Mouse (Mus musculus) thymus, adult 2 months (tissue): Measurements from ENCODE around the gene Gck. TPM values are rescaled to one million over a fixed set of nuclear protein-coding genes. Genes with fewer than 3 reads are reported as not detected.

Experiments
- DNase-seq: peaks from one replicate; pipeline ENCODE4 v3.0.0; 2021
- H3K27ac ChIP-seq: fragments of 200-500 bp; 2 replicates; pipeline ENCODE4 v1.5.1; 2012; ENCODE audit warnings: low read length, control low read depth; ENCODE audit not compliant: control insufficient read depth, insufficient read depth
- H3K27me3 ChIP-seq: fragments of 200-500 bp; 2 replicates; pipeline ENCODE4 v1.6.1; 2012; ENCODE audit warnings: mild to moderate bottlenecking, low read length, moderate library complexity, mixed read lengths; ENCODE audit not compliant: control insufficient read depth, insufficient read depth
- H3K36me3 ChIP-seq: fragments of 200-500 bp; 2 replicates; pipeline ENCODE4 v1.6.1; 2012; ENCODE audit warnings: mild to moderate bottlenecking, low read length, moderate library complexity; ENCODE audit not compliant: control insufficient read depth, insufficient read depth
- H3K4me1 ChIP-seq: fragments of 200-500 bp; replicated peaks from 2 replicates; pipeline ENCODE4 v1.6.1; 2012; ENCODE audit warnings: low read length; ENCODE audit not compliant: control insufficient read depth, insufficient read depth
- H3K4me3 ChIP-seq: fragments of 200-500 bp; 2 replicates; pipeline ENCODE4 v1.5.1; 2012; ENCODE audit warnings: mild to moderate bottlenecking, low read length, control low read depth, moderate library complexity; ENCODE audit not compliant: control insufficient read depth, insufficient read depth
- CTCF ChIP-seq: fragments of 200-500 bp; IDR thresholded peaks from 2 replicates; pipeline ENCODE4 v1.5.1; 2012; ENCODE audit warnings: mild to moderate bottlenecking, control low read depth, low read length, moderate library complexity, borderline replicate concordance; ENCODE audit not compliant: control insufficient read depth, poor library complexity, insufficient read depth; ENCODE audit errors: extremely low read depth
- POLR2A ChIP-seq: fragments of 200-500 bp; IDR thresholded peaks from 2 replicates; pipeline ENCODE4 v1.6.1; 2012; ENCODE audit warnings: mild to moderate bottlenecking, low read length, control low read depth, moderate library complexity; ENCODE audit not compliant: control insufficient read depth, poor library complexity, insufficient read depth; ENCODE audit errors: extremely low read depth
- WGBS: fragments of 180-500 bp; shearing (Covaris S2); methylation state at CpG from one replicate; pipeline ENCODE4 v1.1.7; 2018; 5-methylcytosine and 5-hydroxymethylcytosine counted together
- polyA plus RNA-seq: library from polyadenylated mRNA; depleted of rRNA; stranded (reverse); fragments of >200 nt; gene quantifications from 2 replicates; pipeline ENCODE4 v1.2.3, GENCODE M21; 2012

The Gck gene
- polyA plus RNA-seq, 1 experiment, result 0.58 TPM

GRCm38 (mm10) chr11:5965865-5966264 lies 16.0 kb upstream of the Gck start:
- Histone ChIP-seq H3K27me3 (no peaks in the 10 kb centered on the region), H3K27ac (no peak overlapping the region), H3K36me3 (peaks cover 75% of the 10 kb centered on the region), H3K4me1 (no peaks in the 10 kb centered on the region), H3K4me3 (no peak overlapping the region)
- DNase-seq, result no peak
- TF ChIP-seq CTCF, result no peak
- WGBS, result 95% methylated on average over 11 of the region's 11 CpGs

GRCm38 (mm10) chr11:5960051-5960450 lies 10.2 kb upstream of the Gck start:
- H3K4me1 ChIP-seq, result peaks cover 9% of the 10 kb centered on the region
- no peak for DNase-seq
- WGBS, result 92% methylated on average over 2 of the region's 2 CpGs
- TF ChIP-seq POLR2A (no peak), CTCF (no peak)
- peaks cover 48% of the 10 kb centered on the region for H3K36me3 ChIP-seq
- no peaks in the 10 kb centered on the region for H3K27me3 ChIP-seq
- no peak overlapping the region for H3K27ac ChIP-seq
- H3K4me3 ChIP-seq, result no peak overlapping the region

GRCm38 (mm10) chr11:5955546-5956276 lies 5.8 kb upstream of the Gck start, which contains the start of gene Ykt6:
TSS of gene Ykt6 (plus strand) at chr11:5955693.
- peak within 1 kb of the TSS; percentile 83 for H3K27ac ChIP-seq
- peak; percentile 93 for DNase-seq
- no peaks in the 10 kb centered on the region for H3K27me3 ChIP-seq
- H3K4me1 ChIP-seq, result peaks cover 10% of the 10 kb centered on the region
- 0 out of 2 replicates have a peak, but pooled peaks have one; percentile 14 for TF ChIP-seq CTCF
- peak; percentile 84 for TF ChIP-seq POLR2A
- H3K36me3 ChIP-seq, result peaks cover 5% of the 10 kb centered on the region
- peak within 1 kb of the TSS; percentile 80 for H3K4me3 ChIP-seq
- WGBS, result under 1% methylated on average over 71 of the region's 71 CpGs

GRCm38 (mm10) chr11:5954965-5955504 lies 5.2 kb upstream of the Gck start:
- peaks cover 10% of the 10 kb centered on the region for H3K4me1 ChIP-seq
- DNase-seq, result peak; percentile 40
- TF ChIP-seq POLR2A (no peak), CTCF (0 out of 2 replicates have a peak, but pooled peaks have one; percentile 36)
- no peaks in the 10 kb centered on the region for H3K27me3 ChIP-seq
- H3K27ac ChIP-seq, result peak overlapping the region; percentile 83
- 3% methylated on average over 7 of the region's 7 CpGs for WGBS
- peak overlapping the region; percentile 80 for H3K4me3 ChIP-seq
- H3K36me3 ChIP-seq, result no peaks in the 10 kb centered on the region; the same call in 1 of the 2 replicates

GRCm38 (mm10) chr11:5954435-5954834 lies 4.6 kb upstream of the Gck start:
- WGBS, result 71% methylated on average over 5 of the region's 5 CpGs
- TF ChIP-seq POLR2A (no peak), CTCF (no peak)
- peaks cover 10% of the 10 kb centered on the region for H3K4me1 ChIP-seq
- no peaks in the 10 kb centered on the region for H3K36me3 ChIP-seq
- no peak overlapping the region for H3K4me3 ChIP-seq
- DNase-seq, result no peak
- H3K27me3 ChIP-seq, result no peaks in the 10 kb centered on the region
- no peak overlapping the region for H3K27ac ChIP-seq

GRCm38 (mm10) chr11:5953130-5953765 lies 3.4 kb upstream of the Gck start:
- whole genome bisulfite sequencing, result 57% methylated on average over 8 of the region's 8 CpGs
- H3K27me3 ChIP-seq, result no peaks in the 10 kb centered on the region
- H3K36me3 ChIP-seq, result no peaks in the 10 kb centered on the region
- DNase-seq, result peak; percentile 16
- no peak overlapping the region for H3K4me3 ChIP-seq
- H3K27ac ChIP-seq, result no peak overlapping the region
- peaks cover 10% of the 10 kb centered on the region for H3K4me1 ChIP-seq
- no peak for TF ChIP-seq CTCF
- TF ChIP-seq POLR2A, result no peak

GRCm38 (mm10) chr11:5952501-5952900 lies 2.6 kb upstream of the Gck start:
- DNase-seq, result no peak
- Histone ChIP-seq H3K27ac (no peak overlapping the region), H3K4me1 (peaks cover 9% of the 10 kb centered on the region), H3K27me3 (no peaks in the 10 kb centered on the region), H3K4me3 (no peak overlapping the region), H3K36me3 (no peaks in the 10 kb centered on the region)
- TF ChIP-seq POLR2A (no peak), CTCF (no peak)
- 91% methylated on average over 5 of the region's 5 CpGs for WGBS
